Mouse (Mus musculus) liver, embryonic 16.5 days (tissue): Measurements from ENCODE around the gene Grid2. TPM values are rescaled to one million over a fixed set of nuclear protein-coding genes. Genes with fewer than 3 reads are reported as not detected.

ENCODE experiments used
- ATAC-seq: fragments of 200-750 bp; cut with Nextera tagmentation; 2 replicates; pipeline ENCODE4 v1.8.0; 2017; ENCODE audit warnings: low read depth, mild to moderate bottlenecking, moderate number of reproducible peaks, moderate library complexity
- H3K27ac ChIP-seq: fragments of 300-500 bp; sonication (generic); 2 replicates; pipeline ENCODE4 v1.5.1; 2014; ENCODE audit warnings: mild to moderate bottlenecking, low read length
- H3K27me3 ChIP-seq: fragments of 300-500 bp; sonication (generic); 2 replicates; pipeline ENCODE4 v1.6.1; 2014; ENCODE audit warnings: low read depth, low read length, mixed read lengths; ENCODE audit not compliant: control insufficient read depth, insufficient read depth
- H3K36me3 ChIP-seq: fragments of 300-500 bp; sonication (generic); 2 replicates; pipeline ENCODE4 v1.6.1; 2014; ENCODE audit warnings: mild to moderate bottlenecking; ENCODE audit not compliant: control insufficient read depth, insufficient read depth
- H3K4me1 ChIP-seq: fragments of 300-500 bp; sonication (generic); 2 replicates; pipeline ENCODE4 v1.6.1; 2014; ENCODE audit warnings: low read depth, low read length, mixed read lengths; ENCODE audit not compliant: control insufficient read depth
- H3K4me2 ChIP-seq: fragments of 300-500 bp; sonication (generic); 2 replicates; pipeline ENCODE4 v1.6.1; 2014; ENCODE audit warnings: low read depth, low read length, mixed read lengths
- H3K4me3 ChIP-seq: fragments of 300-500 bp; sonication (generic); 2 replicates; pipeline ENCODE4 v1.5.1; 2014; ENCODE audit warnings: low read depth, mild to moderate bottlenecking, low read length
- H3K9ac ChIP-seq: fragments of 300-500 bp; sonication (generic); 2 replicates; pipeline ENCODE4 v1.6.1; 2014; ENCODE audit warnings: low read depth, low read length
- H3K9me3 ChIP-seq: fragments of 300-500 bp; sonication (generic); replicated peaks from 2 replicates; pipeline ENCODE4 v1.6.1; 2016; ENCODE audit warnings: low read length; ENCODE audit not compliant: control insufficient read depth
- WGBS: fragments of 180-500 bp; shearing (Covaris S2); extraction: QIAGEN DNeasy Blood & Tissue Kit; methylation state at CpG from one replicate; pipeline ENCODE4 v1.1.7; 2014; ENCODE audit not compliant: insufficient replicate concordance; 5-methylcytosine and 5-hydroxymethylcytosine counted together
- polyA plus RNA-seq: library from polyadenylated mRNA; unstranded; fragments of >200 nt; fragmentation: Nextera tagmentation; extraction: Ambion mirVana; gene quantifications from 2 replicates; pipeline ENCODE4 v1.2.1, GENCODE M21; 2015

Grid2 gene
- polyA plus RNA-seq, 1 experiment from 2014 or later, result not detected

- no peak overlapping the region for H3K9ac ChIP-seq
- no peaks in the 10 kb centered on the region for H3K4me1 ChIP-seq
- H3K27ac ChIP-seq, result no peak overlapping the region
- no peak overlapping the region for H3K4me3 ChIP-seq
- no peaks in the 10 kb centered on the region for H3K27me3 ChIP-seq
- no peak for ATAC-seq
- H3K36me3 ChIP-seq, result no peaks in the 10 kb centered on the region
- WGBS, result 63% methylated on average over 1 of the region's 1 CpGs
- H3K9me3 ChIP-seq, result no peaks in the 10 kb centered on the region
- H3K4me2 ChIP-seq, result no peak overlapping the region
These were observed 938.0 kb downstream of the Grid2 start for GRCm38 (mm10) chr6:64193646-64194045.

- Histone ChIP-seq H3K9me3 (no peaks in the 10 kb centered on the region), H3K27ac (no peak overlapping the region), H3K36me3 (no peaks in the 10 kb centered on the region), H3K4me1 (no peaks in the 10 kb centered on the region), H3K27me3 (no peaks in the 10 kb centered on the region), H3K4me2 (no peak overlapping the region), H3K9ac (no peak overlapping the region), H3K4me3 (no peak overlapping the region)
- WGBS, result 38% methylated on average over 8 of the region's 8 CpGs
- ATAC-seq, result no peak
These were observed 946.9 kb downstream of the Grid2 start for GRCm38 (mm10) chr6:64202396-64203122.

- H3K9me3 ChIP-seq, result no peaks in the 10 kb centered on the region
- no peaks in the 10 kb centered on the region for H3K27me3 ChIP-seq
- H3K36me3 ChIP-seq, result no peaks in the 10 kb centered on the region
- no peaks in the 10 kb centered on the region for H3K4me1 ChIP-seq
- ATAC-seq, result no peak
- H3K4me3 ChIP-seq, result no peak overlapping the region
- no peak overlapping the region for H3K4me2 ChIP-seq
- no peak overlapping the region for H3K9ac ChIP-seq
- WGBS, result 52% methylated on average over 3 of the region's 3 CpGs
- no peak overlapping the region for H3K27ac ChIP-seq
These were observed 980.7 kb downstream of the Grid2 start for GRCm38 (mm10) chr6:64236351-64236750.

- no peak for ATAC-seq
- no peak overlapping the region for H3K9ac ChIP-seq
- no peak overlapping the region for H3K4me2 ChIP-seq
- H3K4me1 ChIP-seq, result no peaks in the 10 kb centered on the region
- H3K9me3 ChIP-seq, result no peaks in the 10 kb centered on the region
- H3K36me3 ChIP-seq, result no peaks in the 10 kb centered on the region
- WGBS, result 49% methylated on average over 1 of the region's 1 CpGs
- no peak overlapping the region for H3K27ac ChIP-seq
- H3K4me3 ChIP-seq, result no peak overlapping the region
- H3K27me3 ChIP-seq, result no peaks in the 10 kb centered on the region
These were observed 984.9 kb downstream of the Grid2 start for GRCm38 (mm10) chr6:64240526-64240925.

GRCm38 (mm10) chr6:64245951-64246350 is 990.3 kb downstream of the Grid2 start:
- Histone ChIP-seq H3K4me3 (no peak overlapping the region), H3K4me1 (no peaks in the 10 kb centered on the region), H3K4me2 (no peak overlapping the region), H3K27ac (no peak overlapping the region), H3K36me3 (no peaks in the 10 kb centered on the region), H3K9ac (no peak overlapping the region), H3K9me3 (no peaks in the 10 kb centered on the region), H3K27me3 (no peaks in the 10 kb centered on the region)
- 48% methylated on average over 1 of the region's 1 CpGs for WGBS
- no peak for ATAC-seq

GRCm38 (mm10) chr6:64251041-64251440 is 995.4 kb downstream of the Grid2 start:
- no peak for ATAC-seq
- no peak overlapping the region for H3K4me2 ChIP-seq
- H3K27ac ChIP-seq, result no peak overlapping the region
- 46% methylated on average over 1 of the region's 1 CpGs for WGBS
- no peak overlapping the region for H3K9ac ChIP-seq
- H3K36me3 ChIP-seq, result no peaks in the 10 kb centered on the region
- H3K9me3 ChIP-seq, result no peaks in the 10 kb centered on the region
- no peaks in the 10 kb centered on the region for H3K4me1 ChIP-seq
- H3K27me3 ChIP-seq, result no peaks in the 10 kb centered on the region
- H3K4me3 ChIP-seq, result no peak overlapping the region

GRCm38 (mm10) chr6:64263517-64263916 is 1007.8 kb downstream of the Grid2 start:
- no peaks in the 10 kb centered on the region for H3K36me3 ChIP-seq
- no peak overlapping the region for H3K27ac ChIP-seq
- no peaks in the 10 kb centered on the region for H3K27me3 ChIP-seq
- H3K4me3 ChIP-seq, result no peak overlapping the region
- WGBS, result 41% methylated on average over 4 of the region's 4 CpGs
- H3K4me1 ChIP-seq, result no peaks in the 10 kb centered on the region
- no peak for ATAC-seq
- no peak overlapping the region for H3K9ac ChIP-seq
- H3K4me2 ChIP-seq, result no peak overlapping the region
- no peaks in the 10 kb centered on the region for H3K9me3 ChIP-seq

GRCm38 (mm10) chr6:64264224-64264623 is 1008.5 kb downstream of the Grid2 start:
- Histone ChIP-seq H3K4me1 (no peaks in the 10 kb centered on the region), H3K4me2 (no peak overlapping the region), H3K27ac (no peak overlapping the region), H3K36me3 (no peaks in the 10 kb centered on the region), H3K9ac (no peak overlapping the region), H3K9me3 (no peaks in the 10 kb centered on the region), H3K4me3 (no peak overlapping the region), H3K27me3 (no peaks in the 10 kb centered on the region)
- WGBS, result 51% methylated on average over 2 of the region's 2 CpGs
- no peak for ATAC-seq

- no peak overlapping the region for H3K27ac ChIP-seq
- H3K9me3 ChIP-seq, result no peaks in the 10 kb centered on the region
- H3K4me2 ChIP-seq, result no peak overlapping the region
- no peak overlapping the region for H3K9ac ChIP-seq
- no peaks in the 10 kb centered on the region for H3K4me1 ChIP-seq
- no peaks in the 10 kb centered on the region for H3K27me3 ChIP-seq
- no peak for ATAC-seq
- WGBS, result 26% methylated on average over 2 of the region's 2 CpGs
- H3K36me3 ChIP-seq, result no peaks in the 10 kb centered on the region
- no peak overlapping the region for H3K4me3 ChIP-seq
These were observed 1018.8 kb downstream of the Grid2 start for GRCm38 (mm10) chr6:64274319-64275114.
